Mouse (Mus musculus) ES-E14 (cell line): Measurements from ENCODE around the gene Rexo2. TPM values are rescaled to one million over a fixed set of nuclear protein-coding genes. Genes with fewer than 3 reads are reported as not detected.

Experiments
- DNase-seq: peaks from one replicate; pipeline ENCODE4 v3.0.0-alpha.2; 2013; ENCODE audit warnings: low read depth, low spot score
- H3K27ac ChIP-seq: 2 replicates; pipeline ENCODE4 v1.5.1; 2012; ENCODE audit warnings: low read depth, mild to moderate bottlenecking, low read length, moderate library complexity, mixed read lengths; ENCODE audit not compliant: poor library complexity, insufficient read depth, severe bottlenecking
- H3K36me3 ChIP-seq: 2 replicates; pipeline ENCODE4 v1.6.1; 2012; ENCODE audit warnings: mild to moderate bottlenecking, low read length, moderate library complexity, mixed read lengths; ENCODE audit not compliant: control insufficient read depth, poor library complexity, insufficient read depth, severe bottlenecking
- H3K4me1 ChIP-seq, 2 experiments: fragments of 150-350 bp in 1 of 2; sonication (generic) in 1 of 2; 2 replicates each; pipeline ENCODE4 v1.6.1; 2012; ENCODE audit warnings: low read length in 2 of 2, mild to moderate bottlenecking in 1 of 2, mixed read lengths in 1 of 2; ENCODE audit not compliant: control insufficient read depth in 2 of 2, insufficient read depth in 2 of 2, poor library complexity in 1 of 2
- H3K4me3 ChIP-seq, 2 experiments: fragments of 150-350 bp in 1 of 2; sonication (generic) in 1 of 2; 2 replicates each; pipeline ENCODE4 v1.5.1; 2012; ENCODE audit warnings: low read length in 2 of 2, low read depth in 1 of 2, mild to moderate bottlenecking in 1 of 2, mixed read lengths in 1 of 2; ENCODE audit not compliant: insufficient read depth in 1 of 2, poor library complexity in 1 of 2, severe bottlenecking in 1 of 2
- H3K9ac ChIP-seq: 2 replicates; pipeline ENCODE4 v1.6.1; 2012; ENCODE audit warnings: low read depth, mild to moderate bottlenecking, low read length, mixed read lengths; ENCODE audit not compliant: poor library complexity, insufficient read depth, severe bottlenecking
- H3K9me3 ChIP-seq: fragments of 150-350 bp; sonication (generic); 2 replicates; pipeline ENCODE4 v1.6.1; 2012; ENCODE audit warnings: low read depth, mild to moderate bottlenecking, low read length; ENCODE audit not compliant: control insufficient read depth, insufficient read depth
- CHD2 ChIP-seq: IDR thresholded peaks from 2 replicates; pipeline ENCODE4 v1.6.1; 2014; ENCODE audit warnings: mild to moderate bottlenecking, low read depth, low read length, inconsistent platforms
- HCFC1 ChIP-seq: IDR thresholded peaks from 2 replicates; pipeline ENCODE4 v1.6.1; 2012; ENCODE audit warnings: low read length, inconsistent platforms, borderline replicate concordance; ENCODE audit not compliant: insufficient read depth
- MAFK ChIP-seq: IDR thresholded peaks from 2 replicates; pipeline ENCODE4 v1.6.1; 2014; ENCODE audit warnings: mild to moderate bottlenecking, low read depth, low read length, inconsistent platforms; ENCODE audit not compliant: insufficient read depth
- ZC3H11A ChIP-seq: IDR thresholded peaks from 2 replicates; pipeline ENCODE4 v1.6.1; 2012; ENCODE audit warnings: low read depth, mild to moderate bottlenecking, inconsistent platforms, low read length, borderline replicate concordance
- ZNF384 ChIP-seq: IDR thresholded peaks from 2 replicates; pipeline ENCODE4 v1.6.1; 2012; ENCODE audit warnings: low read depth, low read length, inconsistent platforms
- in situ Hi-C, 2 experiments: fragments of 600-800 bp; cut with MboI; formaldehyde crosslinking; loops; one replicate each; pipeline ENCODE4 v1.15.1; 2025; ENCODE audit warnings: low sequenced_read_pairs in 2 of 2, inconsistent platforms in 1 of 2; ENCODE audit not compliant: unreplicated experiment in 2 of 2
- total RNA-seq: library from RNA; depleted of rRNA; stranded (reverse); fragments of 300-350 nt; gene quantifications from 2 replicates; pipeline ENCODE4 v1.2.3, GENCODE M21; 2012

Gene Rexo2
- total RNA-seq, 1 experiment, result 64.7 TPM

- in situ Hi-C loops, result no loop called here
- H3K4me1 ChIP-seq, result no peaks in the 10 kb centered on the region
- no peak overlapping the region for H3K4me3 ChIP-seq
- no peak overlapping the region for H3K27ac ChIP-seq
- H3K9me3 ChIP-seq, result no peaks in the 10 kb centered on the region
- DNase-seq, result no peak
- H3K9ac ChIP-seq, result no peak overlapping the region
- no peaks in the 10 kb centered on the region for H3K36me3 ChIP-seq
- no peak for TF ChIP-seq MAFK
- TF ChIP-seq ZNF384, result no peak
- TF ChIP-seq ZC3H11A, result no peak
- no peak for TF ChIP-seq CHD2
- TF ChIP-seq HCFC1, result no peak
Measured at GRCm38 (mm10) chr9:48432449-48432848, 48.0 kb downstream of the Rexo2 start.

- Histone ChIP-seq H3K4me3 (no peak overlapping the region), H3K9me3 (no peaks in the 10 kb centered on the region), H3K27ac (no peak overlapping the region), H3K36me3 (no peaks in the 10 kb centered on the region), H3K9ac (no peak overlapping the region), H3K4me1 (no peaks in the 10 kb centered on the region)
- in situ Hi-C loops, result no loop called here
- TF ChIP-seq ZNF384 (no peak), MAFK (no peak), ZC3H11A (no peak)
- DNase-seq, result no peak
Measured at GRCm38 (mm10) chr9:48427176-48427575, 53.2 kb downstream of the Rexo2 start.

GRCm38 (mm10) chr9:48423256-48423655, 57.2 kb downstream of the Rexo2 start:
- Histone ChIP-seq H3K4me1 (no peaks in the 10 kb centered on the region), H3K27ac (no peak overlapping the region), H3K9ac (no peak overlapping the region), H3K4me3 (no peak overlapping the region), H3K9me3 (no peaks in the 10 kb centered on the region), H3K36me3 (no peaks in the 10 kb centered on the region)
- no peak for TF ChIP-seq ZC3H11A
- no peak for TF ChIP-seq CHD2
- no peak for TF ChIP-seq ZNF384
- no peak for TF ChIP-seq MAFK
- TF ChIP-seq HCFC1, result no peak
- no peak for DNase-seq
- in situ Hi-C loops, result no loop called here

- H3K27ac ChIP-seq, result no peak overlapping the region
- no peaks in the 10 kb centered on the region for H3K9me3 ChIP-seq
- no peak for DNase-seq
- no peaks in the 10 kb centered on the region for H3K4me1 ChIP-seq
- in situ Hi-C loops, result no loop called here
- no peaks in the 10 kb centered on the region for H3K36me3 ChIP-seq
- H3K4me3 ChIP-seq, result no peak overlapping the region
- no peak overlapping the region for H3K9ac ChIP-seq
- TF ChIP-seq CHD2, result no peak
- no peak for TF ChIP-seq ZNF384
- TF ChIP-seq HCFC1, result no peak
- no peak for TF ChIP-seq MAFK
- TF ChIP-seq ZC3H11A, result no peak
Measured at GRCm38 (mm10) chr9:48422382-48422781, 58.0 kb downstream of the Rexo2 start.

GRCm38 (mm10) chr9:48421561-48421960, 58.9 kb downstream of the Rexo2 start:
- TF ChIP-seq CHD2, result no peak
- no peak for TF ChIP-seq MAFK
- TF ChIP-seq HCFC1, result no peak
- TF ChIP-seq ZNF384, result no peak
- TF ChIP-seq ZC3H11A, result no peak
- Histone ChIP-seq H3K4me3 (no peak overlapping the region), H3K9me3 (no peaks in the 10 kb centered on the region), H3K27ac (no peak overlapping the region), H3K4me1 (no peaks in the 10 kb centered on the region), H3K9ac (no peak overlapping the region), H3K36me3 (no peaks in the 10 kb centered on the region)
- in situ Hi-C loops, result no loop called here
- no peak for DNase-seq
